Mouse (Mus musculus) heart, postnatal 0 days (tissue): ENCODE measurements at regions not wholly inside any gene's neighbourhood (a gene's known extent, or its start where the extent isn't known, plus 50 kb on each side); places are given as distances from the start of the nearest gene placed in this dataset.

Experiments
- ATAC-seq: fragments of 200-750 bp; cut with Nextera tagmentation; 2 replicates; pipeline ENCODE4 v1.8.0; 2017; ENCODE audit warnings: low read depth, moderate number of reproducible peaks, moderate library complexity; ENCODE audit not compliant: insufficient read depth
- DNase-seq: peaks from one replicate; pipeline ENCODE4 v3.0.0-alpha.2; 2016; ENCODE audit warnings: low spot score
- H3K27ac ChIP-seq: fragments of 300-500 bp; sonication (generic); 2 replicates; pipeline ENCODE4 v1.5.1; 2014; ENCODE audit warnings: low read depth, mild to moderate bottlenecking
- H3K27me3 ChIP-seq: fragments of 300-500 bp; sonication (generic); 2 replicates; pipeline ENCODE4 v1.6.1; 2014; ENCODE audit warnings: low read length, mixed read lengths; ENCODE audit not compliant: control insufficient read depth, insufficient read depth
- H3K36me3 ChIP-seq: fragments of 300-500 bp; sonication (generic); replicated peaks from 2 replicates; pipeline ENCODE4 v1.6.1; 2014; ENCODE audit warnings: low read length, mixed read lengths; ENCODE audit not compliant: control insufficient read depth, insufficient read depth
- H3K4me1 ChIP-seq: fragments of 300-500 bp; sonication (generic); 2 replicates; pipeline ENCODE4 v1.6.1; 2014; ENCODE audit warnings: antibody characterized with exemption; ENCODE audit not compliant: control insufficient read depth, insufficient read depth
- H3K4me2 ChIP-seq: fragments of 300-500 bp; sonication (generic); 2 replicates; pipeline ENCODE4 v1.6.1; 2014; ENCODE audit warnings: low read depth, mild to moderate bottlenecking, low read length, moderate library complexity
- H3K4me3 ChIP-seq: fragments of 300-500 bp; sonication (generic); 2 replicates; pipeline ENCODE4 v1.5.1; 2014; ENCODE audit warnings: low read depth, low read length
- H3K9ac ChIP-seq: fragments of 300-500 bp; sonication (generic); replicated peaks from 2 replicates; pipeline ENCODE4 v1.6.1; 2014; ENCODE audit warnings: low read depth, low read length, mixed read lengths
- H3K9me3 ChIP-seq: fragments of 300-500 bp; sonication (generic); replicated peaks from 2 replicates; pipeline ENCODE4 v1.6.1; 2016; ENCODE audit warnings: low read length; ENCODE audit not compliant: control insufficient read depth
- CTCF ChIP-seq: IDR thresholded peaks from 2 replicates; pipeline ENCODE4 v1.5.1; 2016; ENCODE audit warnings: antibody characterized with exemption, control low read depth, low read depth
- EP300 ChIP-seq: IDR thresholded peaks from 2 replicates; pipeline ENCODE4 v1.6.1; 2016; ENCODE audit warnings: antibody characterized with exemption, low read depth
- WGBS: fragments of 180-500 bp; shearing (Covaris S2); extraction: QIAGEN DNeasy Blood & Tissue Kit; methylation state at CpG from one replicate; pipeline ENCODE4 v1.1.7; 2014; 5-methylcytosine and 5-hydroxymethylcytosine counted together

GRCm38 (mm10) chr4:137189801-137190200 lies 87.5 kb upstream of the Wnt4 start:
- no peak for ATAC-seq
- Histone ChIP-seq H3K4me2 (no peak overlapping the region), H3K9me3 (no peaks in the 10 kb centered on the region), H3K9ac (no peak overlapping the region), H3K4me1 (no peaks in the 10 kb centered on the region), H3K36me3 (no peaks in the 10 kb centered on the region), H3K27ac (no peak overlapping the region), H3K4me3 (no peak overlapping the region), H3K27me3 (0 out of 2 replicates have a peak, but pooled peaks cover 8% of the 10 kb centered on the region)
- no peak for TF ChIP-seq CTCF
- no peak for TF ChIP-seq EP300
- DNase-seq: no peak
- WGBS: 95% methylated on average over 4 of the region's 4 CpGs

GRCm38 (mm10) chr4:137189058-137189457 lies 88.2 kb upstream of the Wnt4 start:
- TF ChIP-seq EP300 (no peak), CTCF (no peak)
- DNase-seq (no peak), ATAC-seq (no peak)
- H3K4me2 ChIP-seq: no peak overlapping the region
- H3K27me3 ChIP-seq: 0 out of 2 replicates have a peak, but pooled peaks cover 5% of the 10 kb centered on the region
- H3K27ac ChIP-seq: no peak overlapping the region
- no peak overlapping the region for H3K4me3 ChIP-seq
- H3K4me1 ChIP-seq: no peaks in the 10 kb centered on the region
- no peaks in the 10 kb centered on the region for H3K36me3 ChIP-seq
- no peak overlapping the region for H3K9ac ChIP-seq
- WGBS: 43% methylated on average over 6 of the region's 6 CpGs
- no peaks in the 10 kb centered on the region for H3K9me3 ChIP-seq

GRCm38 (mm10) chr4:137187592-137187991 lies 89.7 kb upstream of the Wnt4 start:
- no peak for DNase-seq
- no peak for ATAC-seq
- H3K9me3 ChIP-seq: no peaks in the 10 kb centered on the region
- H3K4me3 ChIP-seq: no peak overlapping the region
- H3K27ac ChIP-seq: no peak overlapping the region
- H3K36me3 ChIP-seq: no peaks in the 10 kb centered on the region
- no peak overlapping the region for H3K9ac ChIP-seq
- 62% methylated on average over 3 of the region's 3 CpGs for WGBS
- TF ChIP-seq CTCF (no peak), EP300 (no peak)
- H3K27me3 ChIP-seq: 0 out of 2 replicates have a peak, but pooled peaks cover 5% of the 10 kb centered on the region
- no peaks in the 10 kb centered on the region for H3K4me1 ChIP-seq
- no peak overlapping the region for H3K4me2 ChIP-seq

- no peaks in the 10 kb centered on the region for H3K36me3 ChIP-seq
- WGBS: 85% methylated on average over 9 of the region's 9 CpGs
- H3K4me1 ChIP-seq: no peaks in the 10 kb centered on the region
- no peak for TF ChIP-seq EP300
- TF ChIP-seq CTCF: no peak
- H3K4me3 ChIP-seq: no peak overlapping the region
- H3K27ac ChIP-seq: no peak overlapping the region
- no peak overlapping the region for H3K4me2 ChIP-seq
- no peak for ATAC-seq
- 0 out of 2 replicates have a peak, but pooled peaks cover 5% of the 10 kb centered on the region for H3K27me3 ChIP-seq
- no peak for DNase-seq
- no peak overlapping the region for H3K9ac ChIP-seq
- H3K9me3 ChIP-seq: no peaks in the 10 kb centered on the region
Observed at GRCm38 (mm10) chr4:137187051-137187450, 90.2 kb upstream of the Wnt4 start.

GRCm38 (mm10) chr4:137185001-137185400 lies 92.3 kb upstream of the Wnt4 start:
- Histone ChIP-seq H3K36me3 (no peaks in the 10 kb centered on the region), H3K27me3 (no peaks in the 10 kb centered on the region), H3K9me3 (no peaks in the 10 kb centered on the region), H3K4me2 (no peak overlapping the region), H3K4me3 (no peak overlapping the region), H3K9ac (no peak overlapping the region), H3K4me1 (no peaks in the 10 kb centered on the region), H3K27ac (no peak overlapping the region)
- TF ChIP-seq CTCF: no peak
- TF ChIP-seq EP300: no peak
- DNase-seq: no peak
- no peak for ATAC-seq
- WGBS: 82% methylated on average over 4 of the region's 4 CpGs

GRCm38 (mm10) chr4:137183181-137183850 lies 94.0 kb upstream of the Wnt4 start:
- Histone ChIP-seq H3K9me3 (no peaks in the 10 kb centered on the region), H3K36me3 (no peaks in the 10 kb centered on the region), H3K4me3 (no peak overlapping the region), H3K9ac (no peak overlapping the region), H3K27me3 (no peaks in the 10 kb centered on the region), H3K27ac (no peak overlapping the region), H3K4me1 (no peaks in the 10 kb centered on the region), H3K4me2 (no peak overlapping the region)
- ATAC-seq: no peak
- 62% methylated on average over 10 of the region's 10 CpGs for WGBS
- DNase-seq: no peak
- TF ChIP-seq EP300: no peak
- no peak for TF ChIP-seq CTCF
